Mouse (Mus musculus): ENCODE data around the gene Slc25a39.
"Not testable (repeated sequence)": the region's sequence is repeated elsewhere in the genome, so short reads cannot be mapped to it uniquely, and the experiment has no call there.

Gene Slc25a39

DNA sequence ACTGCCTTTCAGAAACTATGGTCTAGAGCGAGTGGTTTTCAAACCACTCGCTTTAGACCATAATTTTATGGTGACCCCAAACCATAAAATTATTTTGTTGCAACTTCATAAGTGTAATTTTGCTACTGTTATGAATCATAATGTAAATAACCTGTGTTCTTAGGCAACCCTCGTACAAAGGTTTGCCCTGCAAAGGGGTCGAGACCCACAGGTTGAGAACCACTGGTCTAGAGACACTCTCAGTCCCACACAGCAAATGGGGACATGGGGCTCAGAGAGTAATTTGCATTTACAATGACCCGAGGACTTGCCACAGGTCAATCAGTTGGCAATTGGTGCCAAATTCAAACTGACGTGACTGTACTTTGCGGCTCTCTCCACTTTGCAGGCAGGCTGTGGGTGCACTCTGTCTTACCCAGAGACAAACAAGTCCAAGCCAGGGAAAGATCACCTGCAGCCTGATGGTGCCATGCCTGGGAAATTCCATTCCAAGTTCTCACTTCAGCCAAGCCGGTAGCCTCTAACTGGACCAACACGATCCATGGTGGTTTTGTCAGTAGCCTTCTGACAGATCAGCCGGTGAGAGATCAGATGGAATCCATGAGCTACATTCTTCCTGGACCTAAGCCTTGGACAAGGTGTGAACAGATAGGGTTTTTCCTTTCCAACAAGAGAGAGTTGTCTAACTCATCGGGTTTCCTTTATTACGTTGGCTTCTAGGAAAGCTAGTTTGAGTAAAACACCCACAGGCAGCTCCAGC is 35.6 kb downstream of the Slc25a39 start:
- no peak for DNase-seq (ENCODE audit: low spot score in 2 of 2)

DNA sequence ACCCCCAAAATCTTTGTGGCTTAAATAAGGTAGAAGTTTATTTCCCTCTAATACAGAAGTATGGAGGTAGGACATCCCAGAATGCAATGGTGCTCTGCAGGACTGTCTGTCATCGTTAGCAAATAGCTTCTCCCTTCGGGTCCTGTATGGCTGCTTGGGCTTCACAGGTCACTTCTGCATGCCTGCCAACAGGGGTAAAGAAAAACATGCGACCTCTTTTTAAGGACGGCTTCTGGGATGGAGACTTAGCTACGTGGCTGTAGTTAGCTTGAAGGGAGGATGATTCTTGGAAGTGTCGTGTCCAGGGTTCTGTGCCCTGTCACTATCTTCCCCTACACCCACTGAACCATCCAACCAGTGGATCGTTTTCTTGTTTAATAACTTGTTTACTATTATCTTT is 37.5 kb downstream of the Slc25a39 start:
- DNase-seq (ENCODE audit: low spot score in 2 of 2), result no peak

DNA sequence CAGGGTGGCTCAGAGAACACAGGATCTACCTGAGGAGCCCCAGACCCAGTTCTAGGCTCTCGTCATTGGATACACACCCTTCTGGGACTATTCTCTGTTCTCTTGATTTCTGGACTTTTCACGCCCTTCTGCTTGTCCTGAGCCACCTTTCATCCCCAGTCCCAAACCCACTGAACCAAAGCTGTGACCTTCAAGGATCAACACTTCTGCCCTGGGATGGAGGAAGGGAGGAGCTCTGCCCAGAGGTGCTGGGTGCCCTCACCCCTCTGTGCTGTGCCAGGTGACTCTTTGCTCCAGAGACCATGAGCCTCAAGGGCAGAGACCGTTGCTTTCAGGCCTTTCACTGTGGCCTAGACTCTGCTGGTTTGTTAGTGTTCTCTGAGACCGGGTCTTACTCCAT is 38.5 kb downstream of the Slc25a39 start:
- DNase-seq (ENCODE audit: low spot score in 2 of 2), result no peak

DNA sequence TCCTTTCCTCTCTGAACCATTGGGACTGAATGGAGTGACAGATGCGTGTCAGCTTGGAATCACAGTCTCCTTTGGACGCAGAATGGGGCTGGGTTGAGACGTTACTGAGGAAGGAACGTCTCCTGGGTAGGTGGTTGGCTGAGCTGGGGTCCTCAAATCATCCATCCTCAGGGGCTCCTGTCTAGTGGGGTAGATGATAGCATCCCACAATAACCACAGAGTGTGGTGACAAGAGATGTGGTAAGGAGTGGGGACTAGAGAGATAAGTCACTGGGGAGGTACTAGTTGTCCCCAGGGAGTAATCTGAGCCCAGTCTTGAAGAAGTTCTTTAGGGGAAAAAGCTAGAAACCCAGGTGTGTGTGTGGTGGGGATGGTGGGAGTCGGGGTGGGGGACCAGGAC is 39.4 kb downstream of the Slc25a39 start:
- no peak for DNase-seq (ENCODE audit: low spot score in 2 of 2)

DNA sequence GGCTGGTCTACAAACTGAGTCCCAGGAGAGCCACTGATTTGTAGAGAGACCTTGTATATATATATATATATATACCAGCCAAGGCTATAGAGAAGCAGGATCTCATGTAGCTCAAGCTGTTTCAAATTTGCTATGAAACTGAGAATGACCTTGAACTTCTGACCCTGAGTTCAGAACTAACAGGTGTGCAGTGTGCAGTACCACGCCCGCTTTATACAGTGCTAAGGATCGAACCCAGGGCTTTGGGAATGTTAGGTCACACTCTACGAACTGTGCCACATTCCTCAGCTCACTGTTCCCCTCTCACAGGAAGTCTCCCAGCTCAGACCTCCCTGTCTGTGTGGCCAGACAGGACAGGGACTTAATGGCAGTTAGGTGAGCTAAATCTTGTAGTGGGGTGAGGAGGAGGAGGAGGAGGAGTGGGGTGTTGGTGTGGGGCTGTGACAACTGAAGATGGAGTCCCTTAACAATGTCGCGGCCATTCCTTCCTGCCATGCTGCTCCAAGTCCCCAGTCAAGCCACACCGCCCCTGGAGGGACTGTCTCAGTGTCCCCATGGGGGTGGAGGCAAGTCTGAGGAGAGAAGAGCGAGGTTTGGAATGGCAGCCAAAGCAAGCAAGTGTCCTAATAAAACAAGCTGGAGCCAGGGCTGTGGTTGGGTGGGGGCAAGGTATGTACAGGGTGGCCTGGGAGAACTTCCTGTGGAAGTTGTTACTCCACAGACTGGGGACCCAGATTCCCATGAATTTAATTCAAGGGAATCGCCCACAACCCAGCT is 40.1 kb downstream of the Slc25a39 start:
- no peak for DNase-seq (ENCODE audit: low spot score in 2 of 2)

DNA sequence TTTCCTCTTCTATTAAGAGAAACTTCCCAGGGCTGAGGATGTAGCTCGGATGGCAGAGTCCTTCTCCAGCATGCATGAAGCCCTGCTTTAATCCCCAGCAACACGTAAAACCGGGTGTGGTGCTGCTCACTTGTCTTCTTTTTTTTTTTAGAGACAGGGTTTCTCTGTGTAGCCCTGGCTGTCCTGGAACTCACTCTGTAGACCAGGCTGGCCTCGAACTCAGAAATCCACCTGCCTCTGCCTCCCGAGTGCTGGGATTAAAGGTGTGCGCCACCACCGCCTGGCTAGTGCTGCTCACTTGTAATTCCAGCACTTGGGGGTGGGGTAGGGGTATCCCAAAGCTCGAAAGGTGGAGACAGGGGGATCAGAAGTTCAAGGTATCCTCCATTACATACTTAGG is 41.6 kb downstream of the Slc25a39 start, which contains the start of gene Slc4a1:
Gene Slc4a1 (minus strand): TSS at position 101 of the 400 bp plus-strand sequence.
- not testable (repeated sequence) for DNase-seq (ENCODE audit: low spot score in 2 of 2)

DNA sequence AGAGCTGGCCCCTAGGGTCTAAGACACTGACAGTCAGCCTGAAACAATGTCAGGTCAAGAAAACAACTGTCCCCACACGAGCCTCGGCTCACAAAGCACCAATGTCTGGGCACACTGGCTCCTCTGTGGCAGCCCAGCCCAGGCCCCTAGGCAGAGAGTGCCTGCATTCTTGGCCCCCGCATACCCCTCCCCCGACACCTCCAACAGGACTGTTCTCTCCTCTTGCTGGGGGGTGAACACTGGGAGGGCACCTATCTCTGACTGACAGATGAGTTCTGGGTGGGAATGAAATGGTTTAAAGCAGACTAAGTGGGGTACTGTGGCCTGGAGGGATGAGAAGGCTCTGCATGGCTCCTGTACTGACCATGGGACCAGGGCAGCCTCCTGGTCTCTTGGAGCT is 42.0 kb downstream of the Slc25a39 start:
- DNase-seq (ENCODE audit: low spot score in 2 of 2), result no peak

DNA sequence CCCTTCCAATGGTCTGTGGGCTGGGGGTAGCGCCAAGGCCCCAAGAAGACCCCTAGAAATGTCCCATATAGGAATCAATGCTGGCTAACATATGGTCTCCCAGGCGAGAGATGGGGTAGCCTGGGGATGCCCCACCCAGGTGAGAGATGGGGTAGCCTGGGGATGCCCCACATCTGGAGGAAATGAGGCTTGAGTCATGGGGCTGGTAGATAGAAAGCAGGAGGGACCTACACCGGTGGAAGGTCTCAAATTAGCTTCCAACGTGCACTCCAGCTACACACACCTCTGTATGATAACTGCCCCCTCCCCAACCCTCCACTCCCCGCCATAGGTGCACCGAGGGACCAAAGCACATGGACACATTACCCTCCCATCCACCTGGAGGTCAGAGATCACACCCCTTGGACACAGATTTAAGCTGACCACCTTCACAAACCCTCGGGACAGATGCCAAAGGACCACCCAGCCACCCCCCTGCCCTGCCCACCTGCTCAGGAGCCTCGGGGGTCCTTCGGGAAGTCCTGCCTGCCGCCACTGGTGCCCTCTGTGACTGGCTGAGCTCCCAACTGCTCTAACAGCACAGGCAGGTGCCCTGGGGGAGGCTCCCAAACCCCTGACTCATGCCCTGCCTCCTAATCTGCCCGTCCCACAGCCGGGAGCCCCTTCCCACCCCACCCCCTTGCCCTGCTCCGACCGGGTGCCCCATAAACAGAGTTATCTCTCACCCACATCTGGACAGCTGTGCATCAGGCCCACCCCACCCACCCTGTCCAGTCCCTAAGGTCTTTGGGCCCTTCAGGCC is 43.0 kb downstream of the Slc25a39 start:
- DNase-seq (ENCODE audit: low spot score in 2 of 2), result no peak

DNA sequence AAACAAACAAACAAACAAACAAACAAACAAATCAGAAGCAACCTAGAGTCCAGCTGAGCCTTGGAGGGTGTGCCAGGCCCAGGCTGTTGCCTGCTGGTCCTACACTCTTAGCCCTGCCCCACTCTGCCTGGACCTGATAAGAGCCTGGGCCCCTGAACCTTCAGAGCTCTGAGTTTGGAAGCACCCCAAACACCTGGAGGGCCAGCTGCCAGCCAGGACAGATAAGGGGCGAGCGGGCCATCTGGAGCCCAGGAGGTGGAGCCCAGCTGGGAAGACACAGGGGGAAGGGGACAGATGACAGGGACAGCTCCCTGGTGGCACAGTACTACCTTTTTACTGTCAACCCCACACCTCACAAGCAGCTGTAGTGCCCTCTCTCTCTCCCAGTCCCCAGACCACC is 44.1 kb downstream of the Slc25a39 start:
- DNase-seq (ENCODE audit: low spot score in 2 of 2), result no peak

DNA sequence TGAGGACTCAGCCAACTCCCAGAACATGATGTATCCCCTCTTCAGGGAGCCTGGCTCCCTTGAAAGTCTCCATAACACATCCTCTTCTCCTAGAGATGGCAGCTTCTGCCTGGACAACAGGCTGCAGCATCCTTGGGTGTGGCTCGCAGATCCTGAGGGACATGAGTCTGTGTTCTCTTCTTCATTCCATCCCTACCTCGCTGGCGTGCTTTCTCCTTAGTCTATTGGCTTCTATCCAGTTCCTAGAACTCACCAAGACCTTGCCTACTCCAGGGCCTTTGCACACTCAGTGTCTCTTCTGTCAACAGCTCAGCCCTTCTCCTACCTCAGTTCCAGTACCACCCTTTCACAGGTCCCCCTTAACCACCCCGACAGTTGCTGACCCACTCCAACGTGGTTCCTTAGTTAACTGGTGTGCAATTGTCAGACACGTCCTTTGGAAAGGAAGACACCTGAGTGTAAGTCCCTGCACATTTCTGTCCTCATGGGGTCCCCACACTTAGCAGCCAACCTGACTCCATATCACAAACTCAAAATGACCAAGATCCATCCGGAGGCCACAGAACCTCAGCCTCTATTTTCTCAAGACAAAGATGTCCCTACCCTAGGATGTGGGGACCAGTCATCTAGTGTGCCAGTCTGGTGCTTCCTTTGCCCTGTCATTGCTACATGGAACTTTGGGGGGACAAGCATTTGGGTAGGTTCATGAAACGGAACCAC is 45.8 kb downstream of the Slc25a39 start:
- no peak for DNase-seq (ENCODE audit: low spot score in 2 of 2)

DNA sequence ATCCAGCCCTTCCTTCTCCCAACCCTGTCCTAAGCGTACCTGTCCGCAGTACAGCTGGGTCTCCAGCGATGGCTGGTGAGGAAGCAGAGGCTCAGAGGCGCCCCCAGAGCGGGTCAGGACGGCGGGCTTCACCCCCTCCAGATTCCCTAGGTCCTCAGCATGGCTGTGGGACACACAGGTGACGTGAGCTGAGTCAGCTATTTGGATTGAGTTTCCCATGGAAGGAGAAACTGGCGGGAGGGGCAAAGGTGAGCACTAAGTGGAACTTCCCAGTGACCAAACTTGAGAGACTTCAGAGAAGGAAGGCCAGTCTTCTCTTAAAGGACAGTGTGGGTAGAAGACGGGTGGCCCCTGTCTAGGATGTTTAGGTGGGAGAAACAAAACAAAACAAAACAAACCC is 49.4 kb downstream of the Slc25a39 start:
- DNase-seq (ENCODE audit: low spot score in 2 of 2), result no peak

DNA sequence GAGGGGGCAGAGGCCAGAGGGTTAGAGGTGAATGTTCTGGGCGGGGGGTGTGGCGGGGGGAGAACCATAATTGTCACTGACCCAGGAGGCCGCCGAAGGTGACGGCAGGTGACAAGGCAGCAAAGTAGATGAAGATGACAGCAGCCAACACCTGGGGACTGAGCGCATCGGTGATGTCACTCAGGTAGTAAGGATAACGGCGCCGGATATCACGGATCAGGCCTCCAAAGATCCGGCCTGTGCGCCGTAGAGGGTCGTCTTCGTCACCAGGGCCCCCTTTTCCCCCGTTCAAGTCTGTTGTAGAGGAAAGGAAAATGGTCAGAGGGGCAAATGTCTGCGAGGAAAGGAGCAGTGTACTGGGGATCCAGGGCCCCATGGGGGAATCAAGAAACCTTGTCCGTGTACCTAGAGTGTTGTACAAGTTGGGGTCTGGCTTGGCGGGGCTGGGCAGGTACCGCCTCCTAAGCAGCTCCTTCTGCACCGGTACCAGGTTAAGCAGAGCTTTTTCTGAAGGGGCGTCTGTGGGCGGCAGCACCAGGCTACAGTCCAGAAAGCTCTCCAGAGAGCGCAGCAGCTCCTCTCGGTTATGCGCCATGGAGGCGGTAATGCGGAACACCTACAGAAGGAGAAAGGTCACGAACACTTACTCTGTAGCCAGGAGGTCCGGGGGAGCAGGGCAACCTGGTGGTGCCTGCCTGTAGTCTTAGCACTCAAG is 51.0 kb downstream of the Slc25a39 start:
- DNase-seq (ENCODE audit: low spot score in 2 of 2), result no peak

DNA sequence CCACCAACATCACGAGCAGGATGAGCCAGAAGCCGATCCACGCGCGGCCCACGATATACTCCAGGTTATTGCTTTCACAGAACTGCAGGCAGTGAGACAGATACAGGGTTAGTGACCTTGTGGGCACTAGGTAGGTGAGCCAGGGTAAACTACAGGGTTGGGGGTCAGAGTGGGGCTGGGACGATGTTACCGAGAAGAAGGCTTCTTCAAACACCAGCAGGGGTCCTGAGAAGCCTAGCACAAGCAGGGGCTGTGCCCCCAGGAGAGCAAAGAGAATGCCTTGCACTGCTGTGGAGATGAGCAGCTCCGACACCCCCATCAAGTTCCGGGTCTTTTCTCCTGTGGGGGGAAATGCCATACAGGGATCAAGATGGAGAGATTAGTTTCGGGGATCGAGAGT is 51.6 kb downstream of the Slc25a39 start:
- no peak for DNase-seq (ENCODE audit: low spot score in 2 of 2)

DNA sequence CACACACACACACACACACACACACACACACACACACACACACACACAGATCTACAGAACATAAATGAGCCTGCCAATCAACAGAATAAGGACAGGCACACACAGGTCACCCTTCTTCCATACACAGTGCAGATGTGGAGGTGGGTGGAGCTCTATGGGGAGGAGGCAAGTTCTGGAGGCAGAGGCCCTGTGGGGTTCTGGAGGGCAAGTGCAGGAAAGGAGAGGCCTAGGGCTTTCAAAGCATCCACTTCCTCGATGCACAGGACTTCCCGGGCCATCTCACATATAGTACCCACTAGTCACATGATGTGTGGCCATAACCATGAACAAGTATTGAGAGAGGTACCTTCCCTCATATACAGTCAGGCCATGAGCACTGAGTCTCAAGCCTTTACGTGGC is 52.2 kb downstream of the Slc25a39 start:
- DNase-seq (ENCODE audit: low spot score in 2 of 2), result no peak

DNA sequence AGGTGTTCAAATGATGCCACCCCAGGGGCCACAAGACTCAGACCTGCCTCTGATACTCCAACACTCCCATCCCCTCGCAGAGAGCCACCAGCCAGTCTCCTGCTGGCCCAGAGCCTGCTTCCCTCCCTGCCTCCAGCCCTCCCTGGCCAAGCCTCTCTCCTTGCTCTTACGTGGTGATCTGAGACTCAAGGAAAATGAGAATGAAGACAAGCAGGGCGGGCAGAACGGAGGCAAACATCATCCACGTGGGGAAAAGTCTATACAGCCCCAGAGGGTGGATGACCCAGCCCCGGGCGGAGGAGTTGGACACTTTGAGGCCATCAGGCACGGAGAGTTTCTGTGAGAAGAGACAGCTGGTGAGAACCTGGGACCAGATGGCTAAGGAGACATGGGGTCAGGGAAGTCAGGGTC is 54.7 kb downstream of the Slc25a39 start:
- no peak for DNase-seq (ENCODE audit: low spot score in 2 of 2)

Measured in natural killer cell, adult 2 months (primary cell).